Mouse (Mus musculus): ENCODE data around the gene Flt1. TPM values are rescaled to one million over a fixed set of nuclear protein-coding genes. Genes with fewer than 3 reads are reported as not detected.

Gene Flt1
- polyA plus RNA-seq, 1 experiment from 2014 or later, result 10.5 TPM

- H3K36me3 ChIP-seq, result no peaks in the 10 kb centered on the region
- no peaks in the 10 kb centered on the region for H3K27me3 ChIP-seq (ENCODE audit: low read depth, poor library complexity, severe bottlenecking)
- no peaks in the 10 kb centered on the region for H3K9me3 ChIP-seq (replicated peaks)
- WGBS, result 85% methylated on average over 5 of the region's 5 CpGs
- DNase-seq (ENCODE audit: low spot score), result no peak
- peaks cover 10% of the 10 kb centered on the region for H3K4me1 ChIP-seq
- no peak overlapping the region for H3K4me3 ChIP-seq
- no peak overlapping the region for H3K27ac ChIP-seq (replicated peaks)
Measured at GRCm38 (mm10) chr5:147680711-147681110, 45.1 kb downstream of the Flt1 start.

GRCm38 (mm10) chr5:147679316-147679715, 46.5 kb downstream of the Flt1 start:
- no peak for DNase-seq (ENCODE audit: low spot score)
- 90% methylated on average over 12 of the region's 12 CpGs for WGBS

GRCm38 (mm10) chr5:147675791-147676190, 50.0 kb downstream of the Flt1 start:
- H3K27ac ChIP-seq (replicated peaks), result no peak overlapping the region
- H3K9me3 ChIP-seq (replicated peaks), result no peaks in the 10 kb centered on the region
- WGBS, result 81% methylated on average over 5 of the region's 5 CpGs
- H3K4me1 ChIP-seq, result no peaks in the 10 kb centered on the region
- no peak for DNase-seq (ENCODE audit: low spot score)
- no peaks in the 10 kb centered on the region for H3K27me3 ChIP-seq (ENCODE audit: low read depth, poor library complexity, severe bottlenecking)
- no peak overlapping the region for H3K4me3 ChIP-seq
- no peaks in the 10 kb centered on the region for H3K36me3 ChIP-seq

More at GRCm38 (mm10) chr5:147679316-147679715, 46.5 kb downstream of the Flt1 start:
- Histone ChIP-seq H3K27ac (replicated peaks) (no peak overlapping the region), H3K36me3 (no peaks in the 10 kb centered on the region), H3K4me1 (peaks cover 8% of the 10 kb centered on the region), H3K9me3 (replicated peaks) (no peaks in the 10 kb centered on the region), H3K27me3 (ENCODE audit: low read depth, poor library complexity, severe bottlenecking) (no peaks in the 10 kb centered on the region), H3K4me3 (no peak overlapping the region)

GRCm38 (mm10) chr5:147671765-147672424, 53.9 kb downstream of the Flt1 start:
- WGBS, result 92% methylated on average over 19 of the region's 19 CpGs
- Histone ChIP-seq H3K27me3 (ENCODE audit: low read depth, poor library complexity, severe bottlenecking) (no peaks in the 10 kb centered on the region), H3K4me1 (no peaks in the 10 kb centered on the region), H3K9me3 (replicated peaks) (no peaks in the 10 kb centered on the region; the same call in 1 of the 2 replicates), H3K4me3 (no peak overlapping the region), H3K27ac (replicated peaks) (no peak overlapping the region), H3K36me3 (no peaks in the 10 kb centered on the region)
- DNase-seq (ENCODE audit: low spot score), result no peak

GRCm38 (mm10) chr5:147668637-147669344, 57.0 kb downstream of the Flt1 start:
- WGBS, result 88% methylated on average over 15 of the region's 15 CpGs
- H3K4me3 ChIP-seq, result no peak overlapping the region
- DNase-seq (ENCODE audit: low spot score), result no peak

GRCm38 (mm10) chr5:147665946-147666345, 59.9 kb downstream of the Flt1 start:
- Histone ChIP-seq H3K4me3 (no peak overlapping the region), H3K9me3 (replicated peaks) (no peaks in the 10 kb centered on the region; the same call in 1 of the 2 replicates), H3K27me3 (ENCODE audit: low read depth, poor library complexity, severe bottlenecking) (no peaks in the 10 kb centered on the region), H3K36me3 (no peaks in the 10 kb centered on the region), H3K4me1 (no peaks in the 10 kb centered on the region), H3K27ac (replicated peaks) (no peak overlapping the region)
- WGBS, result 89% methylated on average over 13 of the region's 13 CpGs
- DNase-seq (ENCODE audit: low spot score), result no peak

More at GRCm38 (mm10) chr5:147668637-147669344, 57.0 kb downstream of the Flt1 start:
- Histone ChIP-seq H3K27ac (replicated peaks) (no peak overlapping the region), H3K27me3 (ENCODE audit: low read depth, poor library complexity, severe bottlenecking) (no peaks in the 10 kb centered on the region), H3K9me3 (replicated peaks) (no peaks in the 10 kb centered on the region; the same call in 1 of the 2 replicates), H3K36me3 (no peaks in the 10 kb centered on the region), H3K4me1 (no peaks in the 10 kb centered on the region)

GRCm38 (mm10) chr5:147665381-147665780, 60.4 kb downstream of the Flt1 start:
- Histone ChIP-seq H3K27me3 (ENCODE audit: low read depth, poor library complexity, severe bottlenecking) (no peaks in the 10 kb centered on the region), H3K4me3 (no peak overlapping the region), H3K27ac (replicated peaks) (no peak overlapping the region), H3K9me3 (replicated peaks) (no peaks in the 10 kb centered on the region; the same call in 1 of the 2 replicates), H3K36me3 (no peaks in the 10 kb centered on the region), H3K4me1 (no peaks in the 10 kb centered on the region)
- 94% methylated on average over 9 of the region's 9 CpGs for WGBS
- DNase-seq (ENCODE audit: low spot score), result no peak

GRCm38 (mm10) chr5:147659909-147660308, 65.9 kb downstream of the Flt1 start:
- peaks cover 10% of the 10 kb centered on the region; the same call in 1 of the 2 replicates for H3K4me1 ChIP-seq
- H3K27me3 ChIP-seq (ENCODE audit: low read depth, poor library complexity, severe bottlenecking), result no peaks in the 10 kb centered on the region
- H3K36me3 ChIP-seq, result no peaks in the 10 kb centered on the region
- H3K9me3 ChIP-seq (replicated peaks), result no peaks in the 10 kb centered on the region
- H3K4me3 ChIP-seq, result no peak overlapping the region
- 80% methylated on average over 7 of the region's 7 CpGs for WGBS
- no peak overlapping the region for H3K27ac ChIP-seq (replicated peaks)
- DNase-seq (ENCODE audit: low spot score), result no peak

- whole genome bisulfite sequencing, result 70% methylated on average over 17 of the region's 17 CpGs
- no peak for DNase-seq (ENCODE audit: low spot score)
Measured at GRCm38 (mm10) chr5:147657882-147658855, 67.6 kb downstream of the Flt1 start.

GRCm38 (mm10) chr5:147655761-147656160, 70.0 kb downstream of the Flt1 start:
- Histone ChIP-seq H3K4me1 (peaks cover 10% of the 10 kb centered on the region; the same call in 1 of the 2 replicates), H3K4me3 (no peak overlapping the region), H3K27ac (replicated peaks) (no peak overlapping the region), H3K36me3 (no peaks in the 10 kb centered on the region), H3K27me3 (ENCODE audit: low read depth, poor library complexity, severe bottlenecking) (no peaks in the 10 kb centered on the region), H3K9me3 (replicated peaks) (no peaks in the 10 kb centered on the region)
- DNase-seq (ENCODE audit: low spot score), result no peak
- 80% methylated on average over 7 of the region's 7 CpGs for WGBS

More at GRCm38 (mm10) chr5:147657882-147658855, 67.6 kb downstream of the Flt1 start:
- no peak overlapping the region for H3K27ac ChIP-seq (replicated peaks)
- no peaks in the 10 kb centered on the region for H3K27me3 ChIP-seq (ENCODE audit: low read depth, poor library complexity, severe bottlenecking)
- no peak overlapping the region for H3K4me3 ChIP-seq
- peaks cover 10% of the 10 kb centered on the region; the same call in 1 of the 2 replicates for H3K4me1 ChIP-seq
- no peaks in the 10 kb centered on the region for H3K36me3 ChIP-seq
- no peaks in the 10 kb centered on the region for H3K9me3 ChIP-seq (replicated peaks)

GRCm38 (mm10) chr5:147651233-147651632, 74.6 kb downstream of the Flt1 start:
- WGBS, result 92% methylated on average over 14 of the region's 14 CpGs
- no peak for DNase-seq (ENCODE audit: low spot score)
- Histone ChIP-seq H3K36me3 (no peaks in the 10 kb centered on the region), H3K27ac (replicated peaks) (no peak overlapping the region), H3K4me1 (no peaks in the 10 kb centered on the region), H3K27me3 (ENCODE audit: low read depth, poor library complexity, severe bottlenecking) (no peaks in the 10 kb centered on the region), H3K9me3 (replicated peaks) (no peaks in the 10 kb centered on the region), H3K4me3 (no peak overlapping the region)

- Histone ChIP-seq H3K27me3 (ENCODE audit: low read depth, poor library complexity, severe bottlenecking) (no peaks in the 10 kb centered on the region), H3K27ac (replicated peaks) (0 out of 2 replicates have a peak overlapping the region, but pooled peaks have one; percentile 33), H3K4me1 (no peaks in the 10 kb centered on the region), H3K4me3 (no peak overlapping the region), H3K36me3 (no peaks in the 10 kb centered on the region), H3K9me3 (replicated peaks) (no peaks in the 10 kb centered on the region)
- 72% methylated on average over 14 of the region's 14 CpGs for WGBS
- DNase-seq (ENCODE audit: low spot score), result no peak
Measured at GRCm38 (mm10) chr5:147646351-147646929, 79.4 kb downstream of the Flt1 start.
